ENCODE assay signal across 11 mouse cellular contexts in genomic region chr2:142560896-142561500, GRCm38 (mm10).
DNase-seq lines count a peak whose midpoint lies in the region; ATAC-seq and TF ChIP-seq lines count a peak whose summit lies in the region.
"Had no signal": no experiment of that assay in that cellular context is flagged by ENCODE, and none has a peak within 500 bp of the region (broad histone marks: within the 10 kb centered on the region; RNA-seq: fewer than 3 reads in every experiment).

No protein-coding gene starts in this region.

- 61% methylated on average over 4 of the region's 4 CpGs for WGBS in hindbrain, embryonic 11.5 days
- WGBS in midbrain, postnatal 0 days = 20% methylated on average over 4 of the region's 4 CpGs

- H3K36me3 ChIP-seq in hindbrain, embryonic 11.5 days (ENCODE audit: control insufficient read depth, insufficient read depth, low read length) = no peaks in the 10 kb centered on the region
- H3K36me3 ChIP-seq in midbrain, postnatal 0 days (ENCODE audit: insufficient read depth, low read length) = no peaks in the 10 kb centered on the region
- H3K36me3 ChIP-seq: embryonic facial prominence, embryonic 13.5 days had no signal

- peak in 1 of 2 experiments; percentile 26 for DNase-seq in layer of hippocampus, adult 2 months (ENCODE audit: low spot score in 2 of 2)
- DNase-seq in layer of hippocampus, postnatal 25 days (ENCODE audit: extremely low spot score in 1 of 2, low spot score in 1 of 2) = no peak
- DNase-seq in embryo, embryonic 10.5 days (ENCODE audit: low spot score) = peak; percentile 53
- DNase-seq in hindbrain, embryonic 11.5 days (ENCODE audit: low spot score) = peak; percentile 23
- peak; percentile 76 for DNase-seq in midbrain, postnatal 0 days (ENCODE audit: low spot score)
- no peak for DNase-seq in frontal cortex, postnatal 14 days (ENCODE audit: low spot score in 2 of 2)
- DNase-seq in thymus, postnatal 25 days = no peak
- no peak for DNase-seq in c-Kit-positive CD71-positive TER-119-positive erythroid progenitor cells, embryonic 14.5 days (ENCODE audit: low spot score)
- DNase-seq: right cerebral cortex, postnatal 4 days had no signal

- 0 out of 2 replicates have a peak overlapping the region, but pooled peaks have one; percentile 25 for H3K27ac ChIP-seq in layer of hippocampus, adult 2 months
- H3K27ac ChIP-seq in hindbrain, embryonic 11.5 days (ENCODE audit: low read depth, low read length) = no peak overlapping the region
- H3K27ac ChIP-seq in midbrain, postnatal 0 days (ENCODE audit: low read depth, low read length) = no peak overlapping the region
- H3K27ac ChIP-seq: embryonic facial prominence, embryonic 13.5 days had no signal

- no peak overlapping the region for H3K4me2 ChIP-seq in hindbrain, embryonic 11.5 days (replicated peaks; ENCODE audit: low read depth, low read length)
- no peak overlapping the region for H3K4me2 ChIP-seq in midbrain, postnatal 0 days (ENCODE audit: low read depth, low read length, poor library complexity, severe bottlenecking)
- H3K4me2 ChIP-seq: embryonic facial prominence, embryonic 13.5 days; heart, embryonic 11.5 days had no signal

- no peak overlapping the region for H3K4me3 ChIP-seq in layer of hippocampus, adult 2 months
- H3K4me3 ChIP-seq in hindbrain, embryonic 11.5 days (ENCODE audit: low read depth, low read length) = no peak overlapping the region
- H3K4me3 ChIP-seq in midbrain, postnatal 0 days (ENCODE audit: low read depth, low read length) = no peak overlapping the region
- H3K4me3 ChIP-seq: embryonic facial prominence, embryonic 13.5 days had no signal

- no peak for TF ChIP-seq CTCF in layer of hippocampus, adult 2 months (conservative IDR thresholded peaks at IDR 0.05)
- TF ChIP-seq CTCF in midbrain, postnatal 0 days (IDR thresholded peaks at IDR 0.05) = no peak

- H3K9ac ChIP-seq in hindbrain, embryonic 11.5 days (ENCODE audit: low read depth, low read length) = no peak overlapping the region
- no peak overlapping the region for H3K9ac ChIP-seq in midbrain, postnatal 0 days (replicated peaks; ENCODE audit: low read length, poor library complexity, severe bottlenecking)
- H3K9ac ChIP-seq: embryonic facial prominence, embryonic 13.5 days had no signal

- no peaks in the 10 kb centered on the region for H3K9me3 ChIP-seq in hindbrain, embryonic 11.5 days (ENCODE audit: control insufficient read depth, low read length)
- H3K9me3 ChIP-seq in midbrain, postnatal 0 days (ENCODE audit: low read length) = no peaks in the 10 kb centered on the region
- H3K9me3 ChIP-seq: embryonic facial prominence, embryonic 13.5 days had no signal

- no peaks in the 10 kb centered on the region for H3K4me1 ChIP-seq in hindbrain, embryonic 11.5 days (replicated peaks; ENCODE audit: control insufficient read depth, insufficient read depth, low read length)
- H3K4me1 ChIP-seq in midbrain, postnatal 0 days (ENCODE audit: insufficient read depth, low read length) = no peaks in the 10 kb centered on the region
- H3K4me1 ChIP-seq: embryonic facial prominence, embryonic 13.5 days had no signal

- ATAC-seq in hindbrain, embryonic 11.5 days (ENCODE audit: low FRiP score) = peak; percentile 86
- peak; percentile 76; the same call in 1 of the 2 replicates for ATAC-seq in midbrain, postnatal 0 days (ENCODE audit: low FRiP score)

- H3K27me3 ChIP-seq in hindbrain, embryonic 11.5 days (ENCODE audit: control insufficient read depth, insufficient read depth, low read length) = no peaks in the 10 kb centered on the region
- H3K27me3 ChIP-seq in midbrain, postnatal 0 days (ENCODE audit: insufficient read depth, low read length) = no peaks in the 10 kb centered on the region
- H3K27me3 ChIP-seq: embryonic facial prominence, embryonic 13.5 days had no signal

Comparison
In these comparisons a context has a peak if more than half of its experiments do, and no peak if none do; other contexts are left out.
1. DNase-seq: peak in embryo, embryonic 10.5 days (single experiment), hindbrain, embryonic 11.5 days (single experiment) and midbrain, postnatal 0 days (single experiment); none in layer of hippocampus, postnatal 25 days (0 of 2), frontal cortex, postnatal 14 days (0 of 2), thymus, postnatal 25 days (single experiment) and c-Kit-positive CD71-positive TER-119-positive erythroid progenitor cells, embryonic 14.5 days (single experiment).